Mouse (Mus musculus) liver, adult 2 months (tissue): ENCODE measurements around the gene Gm10577. TPM values are rescaled to one million over a fixed set of nuclear protein-coding genes. Genes with fewer than 3 reads are reported as not detected.

Source experiments
- DNase-seq: peaks from one replicate; pipeline ENCODE4 v3.0.0-alpha.2; 2011; ENCODE audit warnings: low read depth, low spot score; ENCODE audit errors: extremely low read depth
- H3K27ac ChIP-seq: fragments of 200-500 bp; replicated peaks from 2 replicates; pipeline ENCODE4 v1.5.1; 2012; ENCODE audit warnings: low read depth, mild to moderate bottlenecking, control low read depth, inconsistent platforms, low read length; ENCODE audit not compliant: insufficient read depth
- H3K27me3 ChIP-seq: fragments of 200-500 bp; 2 replicates; pipeline ENCODE4 v1.6.1; 2012; ENCODE audit warnings: mild to moderate bottlenecking, moderate library complexity, low read length, inconsistent platforms; ENCODE audit not compliant: control insufficient read depth, insufficient read depth
- H3K36me3 ChIP-seq: fragments of 200-500 bp; 2 replicates; pipeline ENCODE4 v1.6.1; 2012; ENCODE audit warnings: low read length, inconsistent platforms; ENCODE audit not compliant: control insufficient read depth, insufficient read depth
- H3K4me1 ChIP-seq: fragments of 200-500 bp; 2 replicates; pipeline ENCODE4 v1.6.1; 2011; ENCODE audit warnings: low read length; ENCODE audit not compliant: control insufficient read depth, insufficient read depth
- H3K4me3 ChIP-seq: fragments of 200-500 bp; 2 replicates; pipeline ENCODE4 v1.5.1; 2011; ENCODE audit warnings: low read depth, mild to moderate bottlenecking, control low read depth, low read length, moderate library complexity; ENCODE audit not compliant: insufficient read depth
- H3K79me2 ChIP-seq: fragments of 200-500 bp; 2 replicates; pipeline ENCODE4 v1.6.1; 2012; ENCODE audit warnings: inconsistent platforms, mild to moderate bottlenecking, low read length, moderate library complexity; ENCODE audit not compliant: control insufficient read depth, insufficient read depth
- H3K9ac ChIP-seq: fragments of 200-500 bp; 2 replicates; pipeline ENCODE4 v1.6.1; 2012; ENCODE audit warnings: low read depth, mild to moderate bottlenecking, control low read depth, inconsistent platforms, low read length
- CTCF ChIP-seq: fragments of 200-500 bp; IDR thresholded peaks from 2 replicates; pipeline ENCODE4 v1.5.1; 2011; ENCODE audit warnings: low read depth, low read length, control low read depth
- POLR2A ChIP-seq: fragments of 200-500 bp; IDR thresholded peaks from 2 replicates; pipeline ENCODE4 v1.6.1; 2011; ENCODE audit warnings: low read length, control low read depth; ENCODE audit not compliant: insufficient read depth; ENCODE audit errors: extremely low read depth
- WGBS: fragments of 180-500 bp; shearing (Covaris S2); methylation state at CpG from one replicate; pipeline ENCODE4 v1.1.7; 2018; 5-methylcytosine and 5-hydroxymethylcytosine counted together
- polyA plus RNA-seq: library from polyadenylated mRNA; depleted of rRNA; stranded (reverse); fragments of >200 nt; gene quantifications from 2 replicates; pipeline ENCODE4 v1.2.3, GENCODE M21; 2012; rRNA removed
- total RNA-seq: library from RNA; depleted of rRNA; stranded (reverse); fragments of >200 nt; gene quantifications from 2 replicates; pipeline ENCODE4 v1.2.3, GENCODE M21; 2014; rRNA removed

Gm10577 gene
- total and polyA plus RNA-seq, 2 experiments, result not detected

GRCm38 (mm10) chr4:100974455-100975035, 46.0 kb downstream of the Gm10577 start:
- no peaks in the 10 kb centered on the region for H3K4me1 ChIP-seq
- H3K27me3 ChIP-seq, result no peaks in the 10 kb centered on the region
- H3K9ac ChIP-seq, result no peak overlapping the region
- WGBS, result 95% methylated on average over 14 of the region's 14 CpGs
- H3K79me2 ChIP-seq, result no peaks in the 10 kb centered on the region
- DNase-seq, result no peak
- H3K36me3 ChIP-seq, result no peaks in the 10 kb centered on the region
- H3K27ac ChIP-seq, result no peak overlapping the region
- no peak for TF ChIP-seq CTCF
- no peak for TF ChIP-seq POLR2A
- no peak overlapping the region for H3K4me3 ChIP-seq

GRCm38 (mm10) chr4:100973641-100974454, 46.6 kb downstream of the Gm10577 start:
- TF ChIP-seq POLR2A (no peak), CTCF (no peak)
- Histone ChIP-seq H3K36me3 (no peaks in the 10 kb centered on the region), H3K4me1 (no peaks in the 10 kb centered on the region), H3K9ac (no peak overlapping the region), H3K79me2 (no peaks in the 10 kb centered on the region), H3K4me3 (no peak overlapping the region), H3K27me3 (no peaks in the 10 kb centered on the region), H3K27ac (no peak overlapping the region)
- WGBS, result 93% methylated on average over 16 of the region's 16 CpGs
- no peak for DNase-seq

Other genes with a start within 250 kb of the Gm10577 start
- 0.46 and 0.67 TPM in 2 replicates for gene Cachd1, start 244.0 kb downstream of the Gm10577 start, total RNA-seq
- 1.1 and 2.3 TPM in 2 replicates for gene Cachd1, start 244.0 kb downstream of the Gm10577 start, polyA plus RNA-seq
- gene Raver2, start 48.3 kb upstream of the Gm10577 start, total RNA-seq, result 0.13 and 0.28 TPM in 2 replicates
- gene Raver2, start 48.3 kb upstream of the Gm10577 start, polyA plus RNA-seq, result 0.02 and 0.05 TPM in 2 replicates
- gene Jak1, start 244.6 kb upstream of the Gm10577 start, total RNA-seq, result 67.0 and 67.1 TPM in 2 replicates
- gene Jak1, start 244.6 kb upstream of the Gm10577 start, polyA plus RNA-seq, result 19.2 and 21.7 TPM in 2 replicates